Mouse (Mus musculus) cerebellum, adult 9-10 months (tissue): ENCODE measurements around the gene Sox30.
A peak's percentile ranks its signal among the peaks of the same experiment; 100 is the strongest.

Experiments
- DNase-seq: peaks from one replicate; pipeline ENCODE4 v3.0.0; 2022

Sox30 gene

DNA sequence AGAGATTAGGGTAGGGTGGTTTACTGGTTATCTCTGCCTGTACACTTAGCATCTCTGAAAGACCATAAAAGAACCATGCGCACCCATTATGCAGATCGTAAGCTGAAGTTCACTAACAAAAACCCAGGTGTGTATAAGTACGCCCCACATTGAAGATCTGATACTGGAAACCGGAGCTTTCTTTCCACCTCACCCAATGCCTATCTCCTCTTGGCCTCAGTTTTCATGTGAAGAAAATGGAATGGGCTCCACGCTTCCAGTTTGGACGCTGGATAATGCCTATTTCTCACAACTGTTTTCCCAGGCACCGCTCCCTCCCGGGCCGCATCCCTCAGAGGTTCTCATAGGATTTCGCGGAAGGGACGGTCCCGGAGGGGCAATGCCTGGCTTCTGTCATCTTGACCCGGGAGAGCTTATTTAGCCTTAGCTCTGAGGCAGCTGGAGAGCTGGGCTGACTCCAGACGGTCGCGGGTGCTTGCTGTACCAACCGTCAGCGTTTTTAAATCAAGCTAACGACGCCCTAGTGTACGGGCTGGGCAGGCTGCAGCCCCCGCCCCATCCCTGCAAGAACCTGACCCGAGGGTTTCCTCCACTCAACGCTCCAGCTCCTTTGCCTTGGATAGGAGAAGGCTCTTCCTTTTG lies 76.8 kb downstream of the Sox30 start:
- DNase-seq: no peak

- no peak for DNase-seq
Observed at GRCm38 (mm10) chr11:46058011-46058410, 77.9 kb downstream of the Sox30 start.

DNA sequence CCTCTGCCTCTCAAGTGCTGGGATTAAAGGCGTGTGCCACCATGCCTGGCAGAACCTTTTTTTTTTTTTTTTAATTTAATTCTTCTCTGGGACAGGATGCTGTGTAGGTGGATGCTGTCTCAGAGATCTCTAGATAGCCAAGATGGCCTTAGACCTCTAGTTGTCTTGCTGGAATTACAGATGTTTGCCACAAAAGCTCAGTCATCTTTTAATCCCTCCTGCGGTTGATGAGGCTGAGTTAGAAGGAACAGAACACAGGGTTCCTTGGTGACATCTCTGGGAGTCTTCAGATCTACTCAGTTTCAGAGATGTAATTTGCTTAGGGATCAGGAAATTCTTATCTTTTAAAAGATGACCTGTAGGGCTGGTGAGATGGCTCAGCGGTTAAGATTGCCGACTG lies 78.8 kb downstream of the Sox30 start:
- no peak for DNase-seq

GRCm38 (mm10) chr11:46059887-46060650 lies 80.0 kb downstream of the Sox30 start:
- DNase-seq: no peak

GRCm38 (mm10) chr11:46060651-46061020 lies 80.5 kb downstream of the Sox30 start:
- DNase-seq: no peak

GRCm38 (mm10) chr11:46061776-46062445 lies 81.8 kb downstream of the Sox30 start:
- no peak for DNase-seq

- DNase-seq: no peak
Observed at GRCm38 (mm10) chr11:46062569-46062968, 82.5 kb downstream of the Sox30 start.

GRCm38 (mm10) chr11:46062993-46063731 lies 83.1 kb downstream of the Sox30 start:
- no peak for DNase-seq

DNA sequence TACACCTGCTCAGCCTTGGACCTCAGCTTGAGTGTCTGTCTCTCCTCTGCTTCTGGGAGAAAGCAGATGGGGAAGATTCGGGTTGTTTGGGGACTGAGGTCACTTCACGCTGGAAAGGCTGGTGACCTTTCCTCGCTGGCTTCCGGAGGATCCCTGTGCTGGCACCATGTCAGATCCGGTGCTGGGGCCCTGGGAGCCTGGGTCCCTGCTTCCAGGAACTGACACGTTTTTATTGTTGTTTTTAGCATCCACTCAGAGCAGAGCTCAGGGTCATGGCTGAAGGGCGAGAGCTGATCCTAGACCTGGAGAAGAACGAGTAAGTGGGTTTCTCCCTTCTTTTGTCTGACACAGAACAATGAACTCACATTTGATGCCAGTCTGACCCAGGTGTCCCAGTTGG lies 84.7 kb downstream of the Sox30 start:
- DNase-seq: no peak

GRCm38 (mm10) chr11:46065201-46066011 lies 85.3 kb downstream of the Sox30 start:
- DNase-seq: peak; percentile 68
